Mouse (Mus musculus) myocyte (in vitro differentiated cells): ENCODE results near the gene Heatr6. TPM values are rescaled to one million over a fixed set of nuclear protein-coding genes. Genes with fewer than 3 reads are reported as not detected.

Experiments used
- H3K27me3 ChIP-seq: one replicate; pipeline ENCODE4 v1.6.1; 2011; ENCODE audit not compliant: control insufficient read depth, insufficient read depth, insufficient read length
- H3K36me3 ChIP-seq: one replicate; pipeline ENCODE4 v1.6.1; 2011; ENCODE audit not compliant: control insufficient read depth, insufficient read depth
- H3K4me2 ChIP-seq: one replicate; pipeline ENCODE4 v1.6.1; 2011; ENCODE audit warnings: low read depth, control low read depth
- H3K4me3 ChIP-seq: one replicate; pipeline ENCODE4 v1.5.1; 2011; ENCODE audit warnings: mild to moderate bottlenecking, control low read depth, moderate library complexity
- H3K79me2 ChIP-seq: one replicate; pipeline ENCODE4 v1.6.1; 2011; ENCODE audit not compliant: control insufficient read depth, insufficient read depth
- H3ac ChIP-seq: one replicate; pipeline ENCODE4 v1.6.1; 2011; ENCODE audit not compliant: control insufficient read depth, insufficient read length
- CEBPB ChIP-seq: IDR thresholded peaks from 2 replicates; pipeline ENCODE4 v1.6.1; 2011; ENCODE audit warnings: mild to moderate bottlenecking, moderate library complexity; ENCODE audit not compliant: poor library complexity, insufficient read depth, severe bottlenecking
- E2F4 ChIP-seq: IDR thresholded peaks from one replicate; pipeline ENCODE4 v1.6.1; 2011; ENCODE audit warnings: mild to moderate bottlenecking, control low read depth, moderate library complexity; ENCODE audit not compliant: insufficient read depth
- MAX ChIP-seq: IDR thresholded peaks from one replicate; pipeline ENCODE4 v1.6.1; 2011; ENCODE audit warnings: low read depth, mild to moderate bottlenecking, control low read depth
- MYOD1 ChIP-seq, 3 experiments: IDR thresholded peaks; one replicate each; pipeline ENCODE4 v1.6.1; 2011; ENCODE audit warnings: control low read depth in 2 of 3, low read depth in 2 of 3, mild to moderate bottlenecking in 2 of 3, moderate library complexity in 1 of 3; ENCODE audit not compliant: insufficient read length in 2 of 3, control insufficient read depth in 1 of 3
- MYOG ChIP-seq, 3 experiments: IDR thresholded peaks; one replicate each; pipeline ENCODE4 v1.6.1; 2011; ENCODE audit warnings: control low read depth in 2 of 3, low read depth in 2 of 3, mild to moderate bottlenecking in 2 of 3; ENCODE audit not compliant: insufficient read length in 2 of 3, control insufficient read depth in 1 of 3, insufficient read depth in 1 of 3
- POLR2A ChIP-seq: IDR thresholded peaks from one replicate; pipeline ENCODE4 v1.6.1; 2011; ENCODE audit warnings: low read depth, mild to moderate bottlenecking, control low read depth, moderate library complexity; ENCODE audit not compliant: insufficient read length
- POLR2AphosphoS2 ChIP-seq: IDR thresholded peaks from one replicate; pipeline ENCODE4 v1.6.1; 2011; ENCODE audit warnings: low read depth, control low read depth; ENCODE audit not compliant: insufficient read length
- REST ChIP-seq: IDR thresholded peaks from one replicate; pipeline ENCODE4 v1.6.1; 2011; ENCODE audit warnings: mild to moderate bottlenecking, control low read depth, moderate library complexity; ENCODE audit not compliant: insufficient read depth, insufficient read length
- SRF ChIP-seq: IDR thresholded peaks from one replicate; pipeline ENCODE4 v1.6.1; 2011; ENCODE audit warnings: low read depth; ENCODE audit not compliant: control insufficient read depth, insufficient read length
- TCF12 ChIP-seq: IDR thresholded peaks from one replicate; pipeline ENCODE4 v1.6.1; 2011; ENCODE audit warnings: mild to moderate bottlenecking, control low read depth; ENCODE audit not compliant: poor library complexity, insufficient read depth, severe bottlenecking
- TCF3 ChIP-seq: IDR thresholded peaks from one replicate; pipeline ENCODE4 v1.6.1; 2011; ENCODE audit warnings: low read depth, control low read depth; ENCODE audit not compliant: insufficient read length
- USF1 ChIP-seq: IDR thresholded peaks from one replicate; pipeline ENCODE4 v1.6.1; 2011; ENCODE audit warnings: low read depth, mild to moderate bottlenecking, control low read depth, moderate library complexity
- polyA plus RNA-seq: library from polyadenylated mRNA; unstranded; fragments of >200 nt; fragmentation: generic; extraction: Trizol; gene quantifications from one replicate; pipeline ENCODE4 v1.2.1, GENCODE M21; 2012; ENCODE audit warnings: missing spikeins

Gene Heatr6
- polyA plus RNA-seq, 1 experiment = 8.7 TPM

GRCm38 (mm10) chr11:83817048-83817447 is 63.6 kb downstream of the Heatr6 start:
- no peak overlapping the region for H3K4me3 ChIP-seq
- no peaks in the 10 kb centered on the region for H3K79me2 ChIP-seq
- no peak overlapping the region for H3K4me2 ChIP-seq
- H3ac ChIP-seq = no peak overlapping the region
- no peak for TF ChIP-seq E2F4
- TF ChIP-seq REST = no peak
- TF ChIP-seq CEBPB = no peak
- H3K36me3 ChIP-seq = no peaks in the 10 kb centered on the region
- peaks cover 41% of the 10 kb centered on the region for H3K27me3 ChIP-seq

GRCm38 (mm10) chr11:83817994-83818393 is 64.5 kb downstream of the Heatr6 start:
- H3K27me3 ChIP-seq = peaks cover 39% of the 10 kb centered on the region
- H3K4me3 ChIP-seq = no peak overlapping the region
- no peaks in the 10 kb centered on the region for H3K36me3 ChIP-seq
- no peak overlapping the region for H3ac ChIP-seq
- no peaks in the 10 kb centered on the region for H3K79me2 ChIP-seq
- TF ChIP-seq POLR2AphosphoS2 (no peak), E2F4 (no peak), TCF3 (no peak), SRF (no peak), CEBPB (no peak), MYOG (IDR thresholded peaks at IDR 0.05; ENCODE audit: control insufficient read depth in 1 of 3, insufficient read depth in 1 of 3, insufficient read length in 2 of 3, low read depth in 2 of 3) (no peak), POLR2A (no peak), REST (no peak), USF1 (no peak), MAX (no peak), TCF12 (no peak), MYOD1 (IDR thresholded peaks at IDR 0.05; ENCODE audit: control insufficient read depth in 1 of 3, insufficient read length in 2 of 3, low read depth in 2 of 3) (no peak)
- H3K4me2 ChIP-seq = no peak overlapping the region

- no peaks in the 10 kb centered on the region for H3K79me2 ChIP-seq
- no peaks in the 10 kb centered on the region for H3K36me3 ChIP-seq
- H3K4me2 ChIP-seq = no peak overlapping the region
- H3K4me3 ChIP-seq = no peak overlapping the region
- TF ChIP-seq MYOG (IDR thresholded peaks at IDR 0.05; ENCODE audit: control insufficient read depth in 1 of 3, insufficient read depth in 1 of 3, insufficient read length in 2 of 3, low read depth in 2 of 3) = no peak
- no peak for TF ChIP-seq USF1
- TF ChIP-seq TCF12 = no peak
- TF ChIP-seq CEBPB = no peak
- TF ChIP-seq MAX = no peak
- TF ChIP-seq TCF3 = no peak
- no peak for TF ChIP-seq REST
- TF ChIP-seq MYOD1 (IDR thresholded peaks at IDR 0.05; ENCODE audit: control insufficient read depth in 1 of 3, insufficient read length in 2 of 3, low read depth in 2 of 3) = no peak
- no peak for TF ChIP-seq SRF
- no peak for TF ChIP-seq POLR2AphosphoS2
- no peak for TF ChIP-seq E2F4
- TF ChIP-seq POLR2A = no peak
- peaks cover 33% of the 10 kb centered on the region for H3K27me3 ChIP-seq
- H3ac ChIP-seq = no peak overlapping the region
Measured at GRCm38 (mm10) chr11:83818591-83819127, 65.2 kb downstream of the Heatr6 start.

- no peak overlapping the region for H3K4me3 ChIP-seq
- no peaks in the 10 kb centered on the region for H3K36me3 ChIP-seq
- TF ChIP-seq E2F4 (no peak), USF1 (no peak), MYOG (IDR thresholded peaks at IDR 0.05; ENCODE audit: control insufficient read depth in 1 of 3, insufficient read depth in 1 of 3, insufficient read length in 2 of 3, low read depth in 2 of 3) (no peak), REST (no peak), TCF3 (no peak), POLR2A (no peak), POLR2AphosphoS2 (no peak), CEBPB (no peak), SRF (no peak), TCF12 (no peak), MAX (no peak), MYOD1 (IDR thresholded peaks at IDR 0.05; ENCODE audit: control insufficient read depth in 1 of 3, insufficient read length in 2 of 3, low read depth in 2 of 3) (no peak)
Measured at GRCm38 (mm10) chr11:83819806-83820483, 66.4 kb downstream of the Heatr6 start.

GRCm38 (mm10) chr11:83826142-83826541 is 72.6 kb downstream of the Heatr6 start:
- Histone ChIP-seq H3K4me3 (no peak overlapping the region), H3K27me3 (no peaks in the 10 kb centered on the region), H3K4me2 (no peak overlapping the region), H3ac (no peak overlapping the region), H3K79me2 (no peaks in the 10 kb centered on the region), H3K36me3 (no peaks in the 10 kb centered on the region)
- no peak for TF ChIP-seq REST
- no peak for TF ChIP-seq MYOG (IDR thresholded peaks at IDR 0.05; ENCODE audit: control insufficient read depth in 1 of 3, insufficient read depth in 1 of 3, insufficient read length in 2 of 3, low read depth in 2 of 3)
- TF ChIP-seq MAX = no peak
- no peak for TF ChIP-seq CEBPB
- TF ChIP-seq POLR2AphosphoS2 = no peak
- no peak for TF ChIP-seq TCF3
- TF ChIP-seq TCF12 = no peak
- TF ChIP-seq MYOD1 (IDR thresholded peaks at IDR 0.05; ENCODE audit: control insufficient read depth in 1 of 3, insufficient read length in 2 of 3, low read depth in 2 of 3) = no peak
- no peak for TF ChIP-seq E2F4
- no peak for TF ChIP-seq SRF
- no peak for TF ChIP-seq USF1
- TF ChIP-seq POLR2A = no peak

More at GRCm38 (mm10) chr11:83819806-83820483, 66.4 kb downstream of the Heatr6 start:
- H3K27me3 ChIP-seq = peaks cover 23% of the 10 kb centered on the region
- no peaks in the 10 kb centered on the region for H3K79me2 ChIP-seq
- H3K4me2 ChIP-seq = no peak overlapping the region
- no peak overlapping the region for H3ac ChIP-seq
